Mouse (Mus musculus) cerebellum, adult 11 months (tissue): Measurements from ENCODE around the gene Chd2.
"Not testable (repeated sequence)": the region's sequence is repeated elsewhere in the genome, so short reads cannot be mapped to it uniquely, and the experiment has no call there.

Experiments used
- DNase-seq: peaks from one replicate; pipeline ENCODE4 v3.0.0; 2022

The Chd2 gene

DNA sequence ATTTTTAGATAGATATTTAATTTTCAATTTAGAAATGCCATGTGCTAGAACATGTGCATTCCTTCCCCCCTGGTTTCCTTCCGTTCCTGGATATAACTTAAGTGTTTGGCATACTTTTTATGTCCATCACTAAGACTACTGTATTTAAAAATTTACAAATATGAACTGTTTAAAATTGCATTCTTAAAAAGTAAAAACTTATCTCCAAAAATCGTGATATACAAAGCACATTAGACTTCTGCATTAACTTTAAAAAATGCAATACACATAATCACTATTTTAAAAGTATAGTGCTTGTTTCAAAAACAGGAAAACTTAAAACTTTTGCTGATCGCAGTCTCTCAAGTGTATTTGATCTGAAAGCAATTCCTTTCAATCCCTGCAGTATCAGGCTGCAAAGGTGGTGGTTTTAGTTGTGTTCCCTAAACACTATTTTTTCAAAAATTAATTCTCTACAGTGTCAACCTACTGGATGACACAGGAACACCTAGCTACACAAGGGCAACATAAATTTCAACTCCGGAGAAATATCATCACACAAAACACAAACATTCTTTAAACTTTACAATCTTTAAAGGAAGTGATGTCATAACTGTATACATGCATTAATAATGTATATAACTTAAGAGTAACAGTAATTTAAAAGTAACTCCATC is 3.1 kb downstream of the Chd2 start:
- DNase-seq = no peak

DNA sequence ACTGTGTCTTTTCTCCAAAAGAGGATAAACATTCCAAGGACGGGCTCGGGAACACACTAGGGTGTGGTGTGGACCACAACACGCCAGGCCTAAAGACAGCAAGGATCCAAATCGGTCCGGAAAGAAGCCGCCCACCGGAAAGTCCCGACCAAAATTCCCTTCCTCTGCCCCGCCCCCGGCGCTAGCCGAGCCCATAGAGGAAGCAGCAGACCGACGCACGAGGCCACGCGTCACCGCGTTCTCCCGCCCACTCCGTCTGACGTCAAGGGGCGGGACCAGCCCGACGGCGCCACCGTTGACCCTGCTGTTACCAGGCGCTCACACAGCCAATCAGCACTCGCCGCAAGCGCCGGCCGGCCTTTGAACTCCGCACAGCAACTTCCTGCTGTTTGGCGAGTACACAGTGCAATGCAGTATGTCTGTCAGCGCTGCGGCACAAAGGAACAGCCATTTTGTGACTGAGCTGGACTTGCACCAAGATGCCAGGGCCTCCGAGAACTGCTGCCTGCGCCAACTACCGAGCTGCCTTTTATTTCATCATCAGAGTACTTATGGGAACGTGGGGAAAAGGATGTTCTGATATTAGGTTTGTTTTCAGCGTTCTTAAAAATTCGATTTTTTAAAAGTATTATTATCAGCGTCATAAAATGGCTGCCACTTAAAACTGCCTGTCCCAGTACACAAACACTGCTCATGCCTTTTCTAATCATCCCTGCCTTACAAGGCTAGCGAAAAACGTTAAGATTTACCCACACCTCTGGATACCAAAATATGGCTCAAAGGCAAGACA is 3.8 kb downstream of the Chd2 start:
- DNase-seq = peak; percentile 100

DNA sequence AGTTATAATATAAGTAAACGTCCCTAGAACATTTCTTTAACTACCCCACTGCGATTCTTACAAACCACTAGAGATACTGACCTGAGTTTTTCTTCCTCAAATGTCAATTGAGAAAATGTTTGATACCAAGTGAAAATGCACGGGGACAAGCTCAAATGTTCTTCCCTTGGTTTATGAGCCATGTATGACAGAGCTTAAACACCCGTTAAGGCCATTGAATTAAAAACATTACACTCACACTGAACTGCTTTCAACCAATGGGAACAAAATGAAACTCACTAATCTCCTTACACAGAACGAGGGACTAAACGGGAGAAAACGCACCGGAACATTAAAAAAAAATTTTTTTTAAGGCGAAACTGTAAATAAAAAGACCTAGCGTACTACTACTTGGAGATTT is 4.4 kb downstream of the Chd2 start:
- DNase-seq = no peak

DNA sequence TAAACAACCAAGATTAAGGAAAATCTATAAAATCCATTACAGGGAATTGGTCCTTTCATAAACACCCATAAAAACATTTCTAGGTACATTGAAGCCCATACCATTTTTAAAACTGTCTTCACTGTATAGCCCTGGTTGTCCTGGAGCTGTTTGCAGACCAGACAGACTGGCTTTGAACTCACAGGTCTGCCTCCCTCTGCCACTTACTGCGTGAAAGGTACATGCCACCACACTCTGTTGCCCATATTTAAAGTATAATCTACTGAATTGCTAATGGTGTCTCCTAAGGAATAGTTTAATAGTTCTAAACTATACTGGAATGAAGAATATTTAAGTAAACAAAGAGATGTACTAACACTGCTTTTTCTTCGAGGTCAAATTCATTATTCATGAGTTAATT is 5.1 kb downstream of the Chd2 start:
- DNase-seq = peak; percentile 4

DNA sequence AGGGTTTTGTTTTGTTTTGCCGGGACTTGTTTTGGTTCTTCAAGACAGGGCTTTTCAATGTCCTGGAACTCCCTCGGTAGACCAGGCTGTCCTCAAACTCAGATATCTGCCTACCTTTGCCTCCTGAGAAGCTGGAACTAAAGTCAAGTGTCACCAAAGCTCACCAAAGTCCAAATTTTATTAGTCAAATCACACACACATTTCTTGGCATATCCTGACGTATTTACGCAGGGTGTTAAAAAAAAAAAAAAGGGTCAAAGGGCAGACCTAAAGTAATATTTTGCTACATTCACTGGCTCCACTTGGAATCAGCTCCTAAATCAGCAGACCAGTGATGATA is 5.8 kb downstream of the Chd2 start:
- no peak for DNase-seq

DNA sequence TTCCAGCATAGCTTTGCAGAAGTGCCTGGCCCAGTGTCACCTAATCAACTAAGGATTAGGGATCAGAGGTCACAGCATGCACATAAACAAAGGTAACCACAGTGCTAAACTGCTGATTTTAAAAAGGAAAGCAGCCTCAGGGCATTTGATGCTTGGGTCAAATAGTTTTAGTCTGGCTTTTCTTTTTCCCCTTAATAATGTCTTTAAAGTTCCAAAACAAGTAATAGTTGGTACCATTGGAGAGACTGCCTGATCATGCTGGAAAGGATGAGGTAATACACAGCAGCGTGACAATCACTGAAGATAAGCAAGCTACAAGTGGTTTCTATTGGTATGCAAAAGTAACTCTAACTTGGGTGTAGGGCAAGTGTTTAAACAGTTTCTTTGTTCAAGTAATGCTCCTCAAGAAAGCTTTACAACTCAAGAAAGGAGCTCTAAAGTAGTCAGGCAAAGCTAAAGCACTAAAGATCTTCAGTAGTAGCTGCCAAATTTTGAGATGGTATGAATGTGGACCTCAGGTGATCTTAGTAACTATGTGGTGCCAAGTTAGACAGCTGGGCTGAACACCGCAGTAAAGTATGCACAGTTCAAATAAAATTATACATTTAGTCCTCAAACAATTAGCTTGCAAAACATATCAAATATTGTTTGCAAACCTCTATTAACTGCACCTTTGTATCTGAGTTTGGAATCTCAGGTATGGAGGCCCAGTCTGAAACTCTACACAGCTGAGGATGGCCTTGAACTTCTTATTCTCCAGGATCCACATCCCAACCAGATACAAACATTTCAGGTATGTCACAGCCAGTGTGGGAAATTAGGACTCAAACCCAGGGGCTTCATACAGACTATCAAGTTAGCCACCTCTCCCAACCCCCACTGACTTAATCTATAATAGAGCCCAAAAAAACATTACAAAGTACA is 6.4 kb downstream of the Chd2 start:
- no peak for DNase-seq

DNA sequence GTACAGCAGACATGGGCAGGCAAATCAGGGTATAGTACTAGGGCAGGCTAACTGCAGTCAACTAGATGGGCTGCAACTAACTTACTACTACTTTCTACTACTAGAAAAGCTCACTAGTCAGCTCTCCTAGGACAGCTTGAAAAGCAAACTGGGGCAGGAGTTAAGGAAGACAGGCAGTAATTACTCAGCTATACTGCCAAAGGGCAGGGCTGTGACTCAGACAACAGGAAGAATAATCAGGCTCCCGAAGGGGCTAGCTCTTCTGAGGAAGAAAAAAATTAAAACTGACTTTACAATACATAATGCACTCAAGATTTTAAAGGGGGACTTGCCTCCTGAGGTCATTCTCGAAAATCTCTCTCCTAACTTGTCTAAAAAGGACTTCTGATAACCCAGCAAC is 8.2 kb downstream of the Chd2 start:
- DNase-seq = no peak

DNA sequence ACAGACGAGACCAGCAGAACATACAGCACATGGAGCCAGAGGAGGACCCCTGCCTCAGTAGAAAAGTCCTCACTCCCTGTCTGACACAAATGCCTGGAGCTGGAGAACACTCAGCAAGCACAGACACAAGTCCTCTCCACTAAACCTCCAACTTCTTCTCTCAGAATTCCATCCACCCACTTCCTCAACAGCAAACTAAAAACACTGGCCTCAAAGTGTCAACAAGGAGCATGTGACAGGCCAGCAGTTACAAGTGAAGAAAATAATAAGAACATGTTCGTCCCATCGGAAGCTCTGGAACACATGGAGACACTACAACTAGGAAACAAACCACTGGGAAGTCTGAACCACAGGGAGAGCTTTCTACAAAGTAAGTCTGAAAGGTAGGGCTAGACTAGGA is 8.7 kb downstream of the Chd2 start:
- no peak for DNase-seq

DNA sequence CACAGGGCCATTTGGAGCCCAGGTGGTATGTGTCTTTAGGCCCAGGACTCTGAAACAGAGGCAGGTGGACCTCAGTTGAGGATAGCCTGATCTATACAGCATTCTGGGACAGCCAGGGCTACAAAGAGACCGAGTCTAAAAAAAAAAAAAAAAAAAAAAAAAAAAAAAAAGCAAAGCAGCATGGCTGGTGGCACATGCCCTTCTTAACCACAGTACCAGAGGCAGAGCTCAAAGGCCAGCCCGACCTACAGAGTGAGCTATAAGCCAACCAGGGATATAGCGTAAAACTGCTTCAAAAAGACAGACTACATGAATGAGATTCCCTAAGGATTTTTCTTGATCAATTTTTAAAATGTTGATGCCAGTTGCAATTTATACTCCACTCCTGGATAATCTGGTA is 9.5 kb downstream of the Chd2 start:
- no peak for DNase-seq

DNA sequence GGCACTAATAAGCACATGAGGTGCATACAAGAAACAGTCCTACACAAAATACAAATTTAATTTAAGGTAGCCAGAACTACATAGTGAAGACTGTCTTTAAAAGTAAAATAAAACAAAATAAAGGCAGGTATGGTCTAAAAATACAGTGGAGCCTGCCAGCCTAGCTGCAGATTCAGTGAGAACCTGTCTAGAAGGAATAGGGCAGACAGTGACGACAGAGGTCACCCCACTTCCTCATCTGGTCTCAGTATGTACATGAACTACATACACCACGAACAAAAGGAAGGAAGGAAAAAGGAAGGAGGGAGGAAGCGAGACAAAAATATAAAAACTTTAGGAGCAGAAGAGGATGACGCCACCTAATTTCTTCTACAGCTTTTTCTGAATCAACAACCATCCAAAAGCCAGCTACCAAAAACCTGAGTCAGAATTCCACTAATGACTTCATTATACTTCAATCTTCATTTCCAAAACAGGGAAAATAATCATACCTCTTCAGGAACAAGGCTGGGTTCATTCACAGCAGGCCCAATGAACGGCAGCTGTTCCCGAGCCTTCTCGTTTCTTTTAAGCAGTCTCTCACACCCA is 10.0 kb downstream of the Chd2 start:
- no peak for DNase-seq

DNA sequence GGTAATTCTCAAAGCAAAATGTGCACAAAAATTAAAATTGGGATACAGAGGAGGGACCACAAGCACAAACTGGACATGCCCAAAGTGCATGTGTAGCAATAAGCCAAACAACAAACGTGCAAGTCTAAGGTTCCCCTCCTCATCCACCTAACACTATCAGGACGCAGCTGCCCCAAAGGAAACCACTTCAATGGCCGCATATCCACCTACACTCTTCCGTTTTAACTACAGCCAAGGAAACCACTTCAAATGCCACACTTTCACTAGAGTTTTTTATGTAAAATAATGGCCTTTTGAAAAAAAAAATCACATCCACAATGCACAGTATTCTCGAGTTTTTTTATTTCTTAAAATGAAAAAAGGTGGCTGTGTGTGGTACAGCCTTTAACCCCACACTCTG is 10.8 kb downstream of the Chd2 start:
- DNase-seq = no peak

DNA sequence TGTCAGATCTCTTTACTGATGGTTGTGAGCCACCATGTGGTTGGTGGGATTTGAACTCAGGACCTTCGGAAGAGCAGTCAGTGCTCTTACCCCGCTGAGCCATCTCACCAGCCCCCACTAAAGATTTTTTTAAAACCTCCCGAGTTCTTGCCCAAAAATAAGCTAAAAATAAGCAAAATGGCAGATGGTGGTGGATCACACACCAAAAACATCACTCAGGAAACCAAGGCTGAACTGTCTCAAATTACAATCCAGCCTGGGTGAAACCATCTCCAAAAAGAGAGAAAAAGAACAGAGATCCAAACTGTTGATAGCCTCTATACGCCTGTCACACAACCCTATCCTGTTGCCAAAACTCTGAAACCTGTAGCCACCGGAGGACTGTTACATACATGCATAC is 11.5 kb downstream of the Chd2 start:
- DNase-seq = no peak

DNA sequence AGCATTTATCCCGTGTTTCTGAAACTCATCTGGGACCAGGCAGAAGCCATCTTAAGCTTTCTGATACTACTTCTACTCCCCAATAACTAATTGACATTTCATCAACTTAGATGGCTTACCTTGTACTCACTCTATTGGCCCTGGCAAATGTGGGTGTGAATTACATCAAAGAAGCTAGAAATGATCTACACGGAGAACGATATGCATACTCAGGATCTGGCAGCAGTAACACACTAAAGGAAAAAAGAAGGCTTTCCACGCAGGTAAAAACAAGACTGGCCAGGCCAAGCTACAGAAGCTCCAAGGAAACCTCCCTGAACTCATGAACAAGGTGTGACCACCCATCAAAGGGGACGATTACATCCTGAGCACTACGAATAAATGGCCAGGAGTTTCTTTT is 12.4 kb downstream of the Chd2 start:
- no peak for DNase-seq

DNA sequence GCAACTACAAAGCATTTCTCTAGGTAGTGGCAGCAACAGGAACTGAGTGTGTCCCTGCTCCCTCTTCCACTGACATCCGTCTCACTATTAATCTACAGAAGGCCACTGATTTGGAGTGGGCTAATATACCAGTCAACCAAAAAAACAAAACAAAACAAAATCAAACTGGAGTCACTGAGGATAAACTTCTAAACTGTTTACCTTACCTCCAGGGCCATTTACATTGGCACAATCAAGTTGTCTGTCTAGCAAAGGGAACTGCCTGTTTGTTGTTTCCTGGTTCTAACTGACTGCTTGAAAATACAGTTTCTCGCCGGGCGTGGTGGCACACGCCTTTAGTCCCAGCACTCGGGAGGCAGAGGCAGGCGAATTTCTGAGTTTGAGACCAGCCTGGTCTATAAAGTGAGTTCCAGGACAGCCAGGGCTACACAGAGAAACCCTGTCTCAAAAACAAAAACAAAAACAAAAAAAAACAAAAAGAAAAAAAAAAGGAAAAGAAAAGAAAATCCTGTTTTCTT is 13.2 kb downstream of the Chd2 start:
- DNase-seq = not testable (repeated sequence)

DNA sequence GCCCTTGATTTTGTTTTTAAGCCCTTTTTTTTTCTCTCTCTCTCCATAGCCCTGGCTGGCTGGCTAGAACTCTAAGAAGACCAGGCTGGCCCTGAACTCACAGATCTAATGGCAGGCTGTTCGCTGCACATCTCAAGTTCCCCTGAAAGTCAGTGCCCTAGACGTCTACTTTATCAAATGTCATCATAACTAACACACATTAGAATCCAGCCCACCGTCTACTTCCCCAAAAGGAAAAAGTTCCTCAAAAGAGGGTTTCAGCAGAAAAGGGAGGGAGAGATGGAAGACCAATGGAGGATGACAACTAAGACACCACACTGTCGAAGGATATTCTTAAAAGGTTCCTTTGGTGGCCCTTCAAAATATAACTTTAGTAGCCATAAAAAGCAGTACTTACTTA is 14.4 kb downstream of the Chd2 start:
- DNase-seq = no peak

DNA sequence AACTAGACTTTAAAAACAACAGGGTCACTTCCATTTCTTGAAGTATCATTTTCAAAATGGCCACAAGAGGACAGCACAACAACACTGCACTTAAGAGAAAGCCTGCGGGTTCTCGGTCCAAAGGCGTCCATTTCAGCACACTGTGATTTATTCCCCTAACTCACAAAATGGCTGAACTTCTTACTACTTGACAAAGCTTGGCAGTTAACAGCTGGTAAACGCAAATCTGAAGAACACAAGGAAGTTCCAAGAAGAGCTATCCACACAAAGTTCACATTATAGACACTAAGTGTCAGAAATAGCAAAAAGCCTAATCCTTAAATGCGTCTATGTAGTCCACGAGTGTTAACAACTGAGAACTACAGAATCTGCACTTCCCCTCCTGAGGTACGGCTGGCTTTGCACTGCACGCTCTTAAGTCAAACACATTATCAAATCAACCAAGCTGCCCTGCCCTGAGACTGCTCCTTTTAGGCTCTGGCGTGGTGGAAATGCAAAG is 17.1 kb downstream of the Chd2 start:
- peak; percentile 47 for DNase-seq

DNA sequence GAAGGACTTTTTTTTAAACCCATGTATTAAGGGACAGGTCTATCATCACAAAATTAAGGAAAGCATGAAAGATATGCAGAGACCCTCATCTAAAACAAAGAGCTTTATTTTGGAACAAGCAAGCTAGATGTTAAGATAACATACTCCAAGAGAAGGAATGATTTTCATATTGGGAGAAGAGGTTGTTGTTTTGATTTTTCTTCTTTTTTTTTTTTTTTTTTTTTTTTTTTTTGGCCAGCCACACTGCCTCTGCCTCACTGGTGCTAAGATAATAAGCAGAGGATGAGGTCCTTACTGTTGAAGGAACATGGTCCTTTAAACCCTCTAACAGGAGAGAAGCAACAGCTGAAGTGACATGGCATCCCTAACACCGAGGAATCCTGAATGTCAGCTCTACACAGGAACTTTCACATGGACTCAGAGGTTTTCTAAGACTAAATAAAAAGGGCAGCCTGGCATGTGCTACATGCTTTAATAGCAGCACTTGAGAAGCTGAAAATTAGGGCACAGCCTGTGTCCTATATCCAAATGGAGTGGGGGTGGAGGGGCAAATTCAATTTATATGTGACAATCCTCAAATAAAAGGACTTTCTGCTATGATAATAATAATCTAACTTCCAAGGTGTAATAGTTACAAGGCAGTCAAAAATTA is 17.9 kb downstream of the Chd2 start:
- no peak for DNase-seq

DNA sequence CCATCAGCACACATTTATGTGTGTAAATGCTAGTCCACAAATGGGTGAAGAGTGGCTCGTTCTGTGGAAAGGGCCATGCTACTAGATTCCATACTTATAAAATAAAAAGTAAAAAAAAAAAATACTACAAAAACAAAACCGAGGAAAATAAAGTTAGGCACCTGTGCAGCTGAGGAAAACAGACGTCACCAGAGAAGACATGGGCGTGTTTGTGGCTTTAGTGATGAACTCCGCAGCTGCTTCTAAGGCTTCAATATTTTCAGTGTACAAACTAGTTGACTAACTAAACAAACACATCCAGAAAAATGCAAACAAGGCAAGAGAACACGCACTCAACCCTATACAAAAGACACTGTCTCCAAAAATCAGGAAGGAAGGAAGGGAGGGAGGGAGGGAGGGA is 18.4 kb downstream of the Chd2 start:
- no peak for DNase-seq

DNA sequence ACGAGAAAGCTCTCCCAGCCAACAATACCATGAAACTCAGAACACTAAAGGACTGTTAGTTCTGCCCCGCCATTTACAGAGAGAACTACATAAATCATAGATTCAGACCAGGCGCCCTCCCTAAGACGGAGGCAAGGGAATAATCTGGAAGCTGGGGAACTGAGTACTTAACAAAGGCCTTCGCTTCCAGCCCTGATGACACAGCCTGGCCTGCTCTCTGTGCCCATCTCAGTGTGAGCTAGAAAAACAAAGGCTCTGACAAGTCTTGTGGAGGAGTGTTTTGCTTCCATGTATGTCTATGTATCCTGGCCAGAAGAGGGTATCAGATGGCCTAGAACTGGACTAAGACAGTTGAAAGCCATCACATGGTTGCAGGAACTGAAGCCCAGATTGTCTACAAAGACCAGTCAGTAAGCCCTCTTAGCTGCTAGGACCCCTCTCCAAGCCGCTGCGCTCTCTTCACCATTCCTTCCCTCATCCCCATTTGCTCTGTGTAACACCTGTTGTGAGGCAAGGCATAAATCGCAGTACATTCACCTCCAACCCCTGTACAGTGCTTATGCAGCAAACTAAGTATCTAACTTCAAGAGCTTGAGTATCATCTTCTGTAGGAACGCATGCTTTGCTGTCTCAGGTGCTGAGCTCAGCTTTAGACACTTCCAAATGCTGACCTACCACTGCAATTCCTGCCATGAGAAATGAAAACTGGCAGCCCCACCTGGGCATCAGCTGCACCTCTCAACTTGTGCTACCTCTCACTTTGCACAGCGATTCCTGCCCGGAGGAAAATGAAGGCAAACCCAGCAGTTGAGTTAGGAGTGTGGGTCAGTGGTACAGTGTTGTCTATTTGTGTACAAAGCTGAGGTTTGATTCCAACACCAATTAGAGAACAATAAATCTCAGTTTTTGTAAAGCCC is 20.1 kb downstream of the Chd2 start:
- no peak for DNase-seq

DNA sequence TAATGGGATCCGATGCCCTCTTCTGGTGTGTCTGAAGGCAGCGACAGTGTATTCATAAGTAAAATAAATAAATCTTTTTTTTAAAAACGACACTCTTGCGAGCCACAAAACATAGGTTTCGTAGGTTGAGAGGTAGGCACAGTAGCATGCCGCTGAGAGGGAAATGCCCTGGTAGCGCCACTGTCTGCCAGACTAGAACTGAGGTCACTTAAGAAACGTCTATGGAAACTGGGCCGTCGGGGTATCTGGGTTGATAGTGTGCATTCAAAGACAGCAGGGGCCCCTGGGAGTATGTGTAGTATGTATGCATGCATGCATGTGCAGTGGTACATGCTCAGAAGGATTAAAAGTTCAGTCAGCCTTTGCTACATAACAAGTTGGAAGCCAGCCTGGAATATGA is 21.4 kb downstream of the Chd2 start:
- DNase-seq = no peak

DNA sequence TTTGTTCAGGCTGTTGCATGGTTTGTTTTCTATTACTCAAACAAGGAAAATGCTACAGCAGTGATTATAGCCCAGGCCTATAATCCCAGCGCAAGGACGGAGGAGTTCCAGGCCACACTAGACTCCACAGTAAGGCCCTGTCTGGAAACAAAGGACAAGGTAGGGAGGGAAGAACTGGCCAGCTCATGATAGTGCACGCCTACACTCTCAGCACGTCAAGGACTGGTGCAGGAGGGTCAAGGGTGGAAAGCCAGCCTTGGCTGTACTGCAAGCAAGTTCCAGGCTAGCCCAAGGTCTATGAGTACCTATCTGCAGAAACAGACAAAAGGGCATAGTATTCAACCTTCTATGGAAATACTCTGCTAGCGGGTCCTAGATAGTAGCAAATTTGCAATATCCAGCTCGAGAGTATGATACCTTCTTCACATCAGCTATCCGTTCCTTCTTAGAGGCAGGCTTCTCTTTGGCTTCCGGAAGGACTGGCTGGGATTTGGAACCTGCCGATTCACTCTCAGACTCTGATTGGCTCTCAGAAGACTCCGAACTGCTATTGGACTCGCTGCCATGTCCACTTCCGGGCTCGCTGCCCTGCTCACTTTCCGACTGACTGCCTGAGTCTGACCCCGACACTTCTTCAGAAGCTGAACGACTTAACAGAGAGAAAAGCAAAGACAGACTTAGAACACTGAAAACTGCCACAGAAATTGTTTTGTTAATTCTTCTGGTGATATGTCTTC is 22.4 kb downstream of the Chd2 start:
- DNase-seq = no peak
